Mouse (Mus musculus): Measurements from ENCODE around the gene Trpm2. TPM values are rescaled to one million over a fixed set of nuclear protein-coding genes. Genes with fewer than 3 reads are reported as not detected.

The Trpm2 gene
- total and polyA plus RNA-seq, 3 experiments, result 0.16 to 0.34 TPM; not detected in 1

- H3K9me3 ChIP-seq (replicated peaks; ENCODE audit: low read length), result no peaks in the 10 kb centered on the region
- no peak overlapping the region for H3K4me2 ChIP-seq (ENCODE audit: insufficient read depth, low read depth, poor library complexity, severe bottlenecking)
- peaks cover 6% of the 10 kb centered on the region in 2 experiments; a peak in 3 of 4 replicates for H3K4me1 ChIP-seq (ENCODE audit: control insufficient read depth in 1 of 2, insufficient read depth in 2 of 2)
- no peaks in the 10 kb centered on the region for H3K79me2 ChIP-seq (replicated peaks; ENCODE audit: control insufficient read depth, extremely low read depth, insufficient read depth, poor library complexity, severe bottlenecking)
- H3K9ac ChIP-seq (ENCODE audit: insufficient read depth, low read depth), result no peak overlapping the region
- H3K27ac ChIP-seq (ENCODE audit: insufficient read depth, low read depth), result no peak overlapping the region
- TF ChIP-seq BHLHE40 (IDR thresholded peaks at IDR 0.05; ENCODE audit: low read depth, low read length) (no peak), EP300 (IDR thresholded peaks at IDR 0.05; ENCODE audit: low read length) (no peak)
- no peaks in the 10 kb centered on the region for H3K36me3 ChIP-seq (replicated peaks in 1 of 2; ENCODE audit: control insufficient read depth in 1 of 2, insufficient read depth in 1 of 2, low read length in 1 of 2)
- no peak overlapping the region for H3K4me3 ChIP-seq (replicated peaks in 1 of 3; ENCODE audit: low read depth in 2 of 3, low read length in 2 of 3, poor library complexity in 1 of 3)
- dilution Hi-C loops (cut with MboI; ENCODE audit: extremely low pct_ligation_motif_present, extremely low pct_unique_long_range_greater_than_20kb, low sequenced_read_pairs), result no loop called here
- no peak for DNase-seq (ENCODE audit: extremely low read depth)
- in situ Hi-C loops (cut with MboI; ENCODE audit: low pct_ligation_motif_present, low pct_unique_long_range_greater_than_20kb, low sequenced_read_pairs), result no loop called here
- H3K27me3 ChIP-seq (replicated peaks), result peaks cover 84% of the 10 kb centered on the region
These were observed 47.7 kb downstream of the Trpm2 start for GRCm38 (mm10) chr10:77922681-77923080.

- H3K36me3 ChIP-seq (replicated peaks in 1 of 2; ENCODE audit: control insufficient read depth in 1 of 2, insufficient read depth in 1 of 2, low read length in 1 of 2), result no peaks in the 10 kb centered on the region
- peaks cover 7 to 10% of the 10 kb centered on the region in 2 experiments; a peak in 3 of 4 replicates for H3K4me1 ChIP-seq (ENCODE audit: control insufficient read depth in 1 of 2, insufficient read depth in 2 of 2)
- no peak overlapping the region for H3K4me2 ChIP-seq (ENCODE audit: insufficient read depth, low read depth, poor library complexity, severe bottlenecking)
- H3K27ac ChIP-seq (ENCODE audit: insufficient read depth, low read depth), result no peak overlapping the region
- dilution Hi-C loops (cut with MboI; ENCODE audit: extremely low pct_ligation_motif_present, extremely low pct_unique_long_range_greater_than_20kb, low sequenced_read_pairs) (no loop called here), in situ Hi-C loops (cut with MboI; ENCODE audit: low pct_ligation_motif_present, low pct_unique_long_range_greater_than_20kb, low sequenced_read_pairs) (no loop called here)
- H3K9me3 ChIP-seq (replicated peaks; ENCODE audit: low read length), result no peaks in the 10 kb centered on the region
- no peaks in the 10 kb centered on the region for H3K79me2 ChIP-seq (replicated peaks; ENCODE audit: control insufficient read depth, extremely low read depth, insufficient read depth, poor library complexity, severe bottlenecking)
- no peak overlapping the region for H3K4me3 ChIP-seq (replicated peaks in 1 of 3; ENCODE audit: low read depth in 2 of 3, low read length in 2 of 3, poor library complexity in 1 of 3)
- no peak overlapping the region for H3K9ac ChIP-seq (ENCODE audit: insufficient read depth, low read depth)
- peaks cover 81% of the 10 kb centered on the region for H3K27me3 ChIP-seq (replicated peaks)
- DNase-seq (ENCODE audit: extremely low read depth), result no peak
- no peak for TF ChIP-seq USF2 (conservative IDR thresholded peaks at IDR 0.05; ENCODE audit: low read depth, low read length)
- TF ChIP-seq USF1 (IDR thresholded peaks at IDR 0.05; ENCODE audit: low read depth, low read length), result no peak
- no peak for TF ChIP-seq NELFE (IDR thresholded peaks at IDR 0.05; ENCODE audit: low read depth, low read length)
- no peak for TF ChIP-seq SIN3A (IDR thresholded peaks at IDR 0.05; ENCODE audit: low read length)
- TF ChIP-seq ETS1 (conservative IDR thresholded peaks at IDR 0.05; ENCODE audit: low read depth, low read length), result no peak
- no peak for TF ChIP-seq ZNF384 (IDR thresholded peaks at IDR 0.05; ENCODE audit: low read depth, low read length)
- no peak for TF ChIP-seq ZKSCAN1 (IDR thresholded peaks at IDR 0.05; ENCODE audit: borderline replicate concordance, low read depth, low read length)
- TF ChIP-seq NRF1 (IDR thresholded peaks at IDR 0.05; ENCODE audit: low read depth, low read length), result no peak
- no peak for TF ChIP-seq EP300 (IDR thresholded peaks at IDR 0.05; ENCODE audit: low read length)
- TF ChIP-seq PAX5 (IDR thresholded peaks at IDR 0.05; ENCODE audit: low read length), result no peak
- TF ChIP-seq BHLHE40 (IDR thresholded peaks at IDR 0.05; ENCODE audit: low read depth, low read length), result no peak
These were observed 49.4 kb downstream of the Trpm2 start for GRCm38 (mm10) chr10:77921009-77921408.

GRCm38 (mm10) chr10:77916636-77917335, 53.6 kb downstream of the Trpm2 start:
- in situ Hi-C loops (cut with MboI; ENCODE audit: low pct_ligation_motif_present, low pct_unique_long_range_greater_than_20kb, low sequenced_read_pairs) (no loop called here), dilution Hi-C loops (cut with MboI; ENCODE audit: extremely low pct_ligation_motif_present, extremely low pct_unique_long_range_greater_than_20kb, low sequenced_read_pairs) (no loop called here)
- H3K4me1 ChIP-seq (ENCODE audit: control insufficient read depth in 1 of 2, insufficient read depth in 2 of 2), result peaks cover 7 to 10% of the 10 kb centered on the region in 2 experiments; a peak in 3 of 4 replicates
- no peak overlapping the region for H3K4me3 ChIP-seq (replicated peaks in 1 of 3; ENCODE audit: low read depth in 2 of 3, low read length in 2 of 3, poor library complexity in 1 of 3)
- no peak overlapping the region for H3K9ac ChIP-seq (ENCODE audit: insufficient read depth, low read depth)
- H3K36me3 ChIP-seq (replicated peaks in 1 of 2; ENCODE audit: control insufficient read depth in 1 of 2, insufficient read depth in 1 of 2, low read length in 1 of 2), result no peaks in the 10 kb centered on the region
- peaks cover 85% of the 10 kb centered on the region for H3K27me3 ChIP-seq (replicated peaks)
- H3K27ac ChIP-seq (ENCODE audit: insufficient read depth, low read depth), result no peak overlapping the region
- H3K79me2 ChIP-seq (replicated peaks; ENCODE audit: control insufficient read depth, extremely low read depth, insufficient read depth, poor library complexity, severe bottlenecking), result no peaks in the 10 kb centered on the region
- H3K4me2 ChIP-seq (ENCODE audit: insufficient read depth, low read depth, poor library complexity, severe bottlenecking), result no peak overlapping the region
- no peaks in the 10 kb centered on the region for H3K9me3 ChIP-seq (replicated peaks; ENCODE audit: low read length)
- TF ChIP-seq ZMIZ1 (IDR thresholded peaks at IDR 0.05; ENCODE audit: low read depth, low read length) (no peak), CTCF (conservative IDR thresholded peaks at IDR 0.05 in 1 of 2, IDR thresholded peaks at IDR 0.05 in 1 of 2; ENCODE audit: low read depth in 2 of 2, low read length in 2 of 2) (peak; percentile 74 to 78), SIN3A (IDR thresholded peaks at IDR 0.05; ENCODE audit: low read length) (no peak), RAD21 (IDR thresholded peaks at IDR 0.05; ENCODE audit: low read depth, low read length) (peak; percentile 36), SMC3 (IDR thresholded peaks at IDR 0.05; ENCODE audit: low read depth, low read length) (peak; percentile 67), MXI1 (IDR thresholded peaks at IDR 0.05; ENCODE audit: low read depth, low read length) (no peak), HCFC1 (IDR thresholded peaks at IDR 0.05; ENCODE audit: low read depth, low read length) (no peak), CHD1 (IDR thresholded peaks at IDR 0.05; ENCODE audit: low read depth, low read length) (no peak)
- peak; percentile 31 for DNase-seq (ENCODE audit: extremely low read depth)

Measured in CH12.LX (cell line).